Mouse (Mus musculus): ENCODE data around the gene Slc28a1. TPM values are rescaled to one million over a fixed set of nuclear protein-coding genes. Genes with fewer than 3 reads are reported as not detected.
A peak's percentile ranks its signal among the peaks of the same experiment; 100 is the strongest.
"Not testable (repeated sequence)": the region's sequence is repeated elsewhere in the genome, so short reads cannot be mapped to it uniquely, and the experiment has no call there.

The Slc28a1 gene
- polyA plus RNA-seq, 1 experiment from 2014 or later, result not detected

DNA sequence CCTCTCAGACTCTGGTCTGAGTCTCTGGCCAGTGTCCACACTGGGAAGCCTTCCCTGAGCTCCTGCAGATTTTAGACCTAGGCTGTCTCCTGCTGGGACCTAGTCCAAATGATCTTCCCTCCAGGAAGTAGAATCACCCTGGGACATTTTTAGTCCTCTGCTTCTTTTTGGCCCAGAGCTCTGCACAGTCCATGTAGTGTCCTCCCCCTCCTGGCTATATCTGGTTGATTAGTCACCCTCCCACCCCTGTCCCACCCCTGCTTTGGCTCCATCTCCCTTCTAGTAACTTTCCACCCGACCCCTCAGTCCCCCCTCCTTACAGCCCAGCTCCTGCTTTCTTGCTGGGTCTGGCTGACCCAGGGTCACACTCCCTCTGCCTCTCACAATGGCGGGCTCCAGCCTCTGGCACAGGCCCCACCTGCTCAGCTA is 18.3 kb downstream of the Slc28a1 start:
- no peaks in the 10 kb centered on the region for H3K9me3 ChIP-seq (replicated peaks)
- H3K27ac ChIP-seq, result peak overlapping the region; percentile 62
- no peaks in the 10 kb centered on the region for H3K36me3 ChIP-seq
- peaks cover 66% of the 10 kb centered on the region for H3K4me1 ChIP-seq
- no peaks in the 10 kb centered on the region for H3K27me3 ChIP-seq (ENCODE audit: low read depth, poor library complexity, severe bottlenecking)
- no peak overlapping the region for H3K4me3 ChIP-seq
- DNase-seq (ENCODE audit: low spot score), result no peak
- WGBS, result 12% methylated on average over 2 of the region's 2 CpGs

DNA sequence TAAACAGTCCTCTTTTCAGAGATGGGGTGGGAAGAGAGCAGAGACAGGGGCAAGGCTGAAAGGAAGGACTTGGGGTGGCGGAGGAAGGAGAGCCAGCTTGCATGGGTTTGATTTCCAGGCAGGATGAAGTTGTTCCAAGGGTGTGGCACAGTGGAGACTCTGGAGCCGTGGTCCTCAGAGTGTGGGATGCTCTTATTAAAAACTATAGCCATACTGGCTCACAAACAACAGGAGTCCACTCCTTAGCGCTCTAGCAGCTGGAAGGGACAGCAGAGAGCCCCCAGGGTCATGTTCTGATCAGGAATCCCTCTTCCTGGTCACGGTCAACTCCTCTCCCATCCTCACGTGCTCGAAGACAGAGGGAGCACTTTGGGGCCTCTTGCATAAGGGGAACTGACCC is 18.8 kb downstream of the Slc28a1 start:
- Histone ChIP-seq H3K9me3 (replicated peaks) (no peaks in the 10 kb centered on the region), H3K4me3 (no peak overlapping the region), H3K4me1 (peaks cover 64% of the 10 kb centered on the region), H3K36me3 (no peaks in the 10 kb centered on the region), H3K27me3 (ENCODE audit: low read depth, poor library complexity, severe bottlenecking) (no peaks in the 10 kb centered on the region), H3K27ac (peak overlapping the region; percentile 62)
- no peak for DNase-seq (ENCODE audit: low spot score)
- WGBS, result 81% methylated on average over 6 of the region's 6 CpGs

DNA sequence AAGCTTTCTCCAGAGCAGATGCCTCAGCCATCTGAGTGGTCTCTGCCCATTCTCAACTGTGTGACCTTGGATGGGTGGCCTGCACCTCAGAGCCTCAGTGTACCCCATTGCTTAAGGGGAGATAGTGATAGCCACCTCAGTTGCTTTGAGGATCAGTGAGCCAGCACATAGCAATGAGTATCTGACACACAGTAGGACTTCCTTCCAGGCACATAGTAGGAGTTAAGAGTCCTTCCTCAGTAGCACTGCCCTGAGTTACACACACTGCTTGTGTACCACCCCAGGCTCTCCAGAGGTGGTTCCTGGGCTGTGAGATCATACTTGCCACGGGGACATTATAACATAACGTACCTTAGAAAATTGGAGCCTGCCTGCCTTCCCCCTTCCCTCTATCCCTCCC is 19.3 kb downstream of the Slc28a1 start:
- Histone ChIP-seq H3K9me3 (replicated peaks) (no peaks in the 10 kb centered on the region), H3K4me3 (no peak overlapping the region), H3K27me3 (ENCODE audit: low read depth, poor library complexity, severe bottlenecking) (no peaks in the 10 kb centered on the region), H3K27ac (peak overlapping the region; percentile 62), H3K36me3 (no peaks in the 10 kb centered on the region), H3K4me1 (peaks cover 59% of the 10 kb centered on the region)
- WGBS, result 81% methylated on average over 2 of the region's 2 CpGs
- no peak for DNase-seq (ENCODE audit: low spot score)

DNA sequence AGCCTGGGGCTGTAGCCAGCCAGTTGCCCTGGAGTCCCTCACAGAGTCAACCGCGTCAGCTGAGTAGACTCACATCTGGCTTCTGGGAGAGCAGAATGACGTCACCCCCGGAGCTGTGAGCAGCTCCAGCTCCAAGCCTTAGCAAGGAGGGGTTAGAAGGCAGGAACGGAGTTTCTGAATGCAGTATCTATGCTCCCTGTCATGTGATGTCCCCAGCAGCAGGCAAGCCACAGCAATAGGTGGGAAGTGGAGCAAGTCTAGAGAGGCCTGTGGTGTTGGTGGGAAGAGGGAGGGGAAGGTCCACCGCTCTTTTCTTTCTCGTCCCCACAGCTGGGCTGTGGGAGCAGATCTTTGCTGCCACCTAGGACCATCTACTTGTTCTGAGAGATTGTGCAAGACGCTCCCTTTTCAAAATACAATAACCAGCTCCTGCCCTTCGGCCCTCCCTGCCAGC is 20.0 kb downstream of the Slc28a1 start:
- Histone ChIP-seq H3K4me3 (peak overlapping the region; percentile 33; the same call in 1 of the 2 replicates), H3K36me3 (no peaks in the 10 kb centered on the region), H3K27me3 (ENCODE audit: low read depth, poor library complexity, severe bottlenecking) (no peaks in the 10 kb centered on the region), H3K4me1 (peaks cover 52% of the 10 kb centered on the region), H3K9me3 (replicated peaks) (no peaks in the 10 kb centered on the region), H3K27ac (peak overlapping the region; percentile 62)
- peak; percentile 81 for DNase-seq (ENCODE audit: low spot score)
- 24% methylated on average over 9 of the region's 9 CpGs for WGBS

DNA sequence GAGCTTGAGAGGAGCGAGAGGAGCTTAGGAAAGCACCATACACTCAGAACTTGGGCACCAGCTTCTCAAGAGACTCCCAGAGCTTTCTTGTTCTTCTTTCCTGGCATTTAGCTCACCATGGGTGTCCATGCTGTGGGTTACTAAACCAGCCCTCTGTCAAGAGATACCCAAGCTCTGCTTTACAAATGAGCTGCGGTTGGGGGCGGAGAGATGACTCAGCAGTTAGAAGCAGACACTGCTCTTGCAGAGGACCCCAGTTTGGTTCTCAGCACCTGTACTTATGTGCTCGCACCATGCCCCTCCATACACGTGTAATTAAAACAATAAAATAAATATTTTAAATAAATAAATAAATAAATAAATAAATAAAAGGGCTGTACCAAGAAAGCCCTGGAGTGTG is 22.7 kb downstream of the Slc28a1 start:
- Histone ChIP-seq H3K9me3 (replicated peaks) (no peaks in the 10 kb centered on the region), H3K4me3 (no peak overlapping the region), H3K27me3 (ENCODE audit: low read depth, poor library complexity, severe bottlenecking) (no peaks in the 10 kb centered on the region), H3K36me3 (no peaks in the 10 kb centered on the region), H3K27ac (no peak overlapping the region), H3K4me1 (peaks cover 30% of the 10 kb centered on the region)
- DNase-seq (ENCODE audit: low spot score), result no peak
- 86% methylated on average over 5 of the region's 5 CpGs for WGBS

DNA sequence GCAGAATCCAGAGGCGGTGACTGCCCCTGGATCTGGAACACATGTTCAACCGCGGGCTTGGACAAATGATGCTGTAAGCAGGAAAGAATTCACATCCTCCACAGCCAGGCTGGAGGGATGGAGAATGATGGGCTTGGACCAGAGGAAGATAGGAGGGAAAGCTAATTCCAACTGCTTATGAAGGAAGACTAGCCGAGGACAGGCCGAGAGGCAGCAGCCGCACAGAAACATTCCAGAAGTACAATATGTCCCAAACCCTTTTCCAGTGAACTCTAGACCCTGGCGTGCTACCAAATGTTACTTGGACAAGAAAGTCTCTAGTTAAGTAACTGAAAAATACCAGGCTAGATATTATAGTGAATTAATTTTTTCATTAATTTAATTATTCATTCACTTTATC is 24.5 kb downstream of the Slc28a1 start:
- H3K4me1 ChIP-seq, result peaks cover 12% of the 10 kb centered on the region
- no peak overlapping the region for H3K27ac ChIP-seq
- H3K36me3 ChIP-seq, result no peaks in the 10 kb centered on the region
- no peak overlapping the region for H3K4me3 ChIP-seq
- no peak for DNase-seq (ENCODE audit: low spot score)
- no peaks in the 10 kb centered on the region for H3K9me3 ChIP-seq (replicated peaks)
- H3K27me3 ChIP-seq (ENCODE audit: low read depth, poor library complexity, severe bottlenecking), result no peaks in the 10 kb centered on the region
- WGBS, result 93% methylated on average over 7 of the region's 7 CpGs

DNA sequence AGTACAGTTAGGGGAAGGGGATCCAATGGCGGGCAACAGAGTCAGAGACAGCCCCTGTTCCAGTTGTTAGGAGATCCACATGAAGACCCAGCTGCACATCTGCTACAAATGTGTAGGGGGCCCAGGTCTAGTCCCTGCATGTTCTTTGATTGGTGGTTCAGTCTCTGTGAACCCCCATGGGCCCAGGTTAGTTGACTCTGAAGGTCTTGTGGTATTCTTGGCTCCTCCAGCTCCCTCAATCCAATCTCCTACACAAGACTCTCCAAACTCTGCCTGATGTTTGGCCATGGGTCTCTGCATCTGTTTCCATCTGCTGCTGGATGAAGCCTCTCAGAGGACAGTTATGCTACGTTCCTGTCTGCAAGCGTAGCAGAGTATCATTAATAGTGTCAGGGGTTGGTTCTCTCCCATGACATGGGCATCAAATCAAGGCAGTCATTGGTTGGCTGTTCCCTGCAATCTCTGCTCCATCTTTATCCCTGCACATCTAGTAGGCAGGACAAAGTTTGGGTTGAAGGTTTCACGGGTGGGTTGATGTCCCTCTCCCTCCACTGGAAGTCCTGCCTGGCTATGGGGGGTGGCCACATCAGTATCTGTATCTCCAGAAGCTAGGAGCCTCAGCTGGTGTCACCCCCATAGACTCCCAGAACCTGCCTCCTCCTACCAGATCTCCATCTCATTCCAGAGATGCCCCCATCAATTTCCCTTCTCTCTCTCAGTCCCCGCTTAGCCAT is 25.2 kb downstream of the Slc28a1 start:
- DNase-seq (ENCODE audit: low spot score), result no peak
- WGBS, result 93% methylated on average over 5 of the region's 5 CpGs

DNA sequence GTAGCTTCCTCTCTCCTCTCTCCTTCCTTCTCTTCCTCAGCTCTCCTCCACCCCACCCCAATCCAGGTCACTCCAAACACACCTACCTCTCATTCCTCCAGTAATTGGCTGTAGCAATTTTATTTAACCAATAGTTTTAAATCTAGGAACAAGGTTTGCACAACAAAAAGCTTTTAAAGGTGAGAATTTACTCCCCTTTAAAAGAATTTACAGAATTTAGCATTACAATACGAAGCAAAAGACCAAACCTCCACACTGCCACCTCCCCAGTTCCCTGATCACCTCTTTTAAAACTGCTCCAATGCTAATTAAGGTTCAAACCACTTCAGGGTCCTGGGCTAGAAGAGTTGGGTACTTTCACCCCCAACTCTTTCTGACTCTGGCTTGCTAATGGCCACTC is 26.9 kb downstream of the Slc28a1 start:
- no peak overlapping the region for H3K4me3 ChIP-seq
- no peaks in the 10 kb centered on the region for H3K4me1 ChIP-seq
- no peaks in the 10 kb centered on the region for H3K27me3 ChIP-seq (ENCODE audit: low read depth, poor library complexity, severe bottlenecking)
- H3K27ac ChIP-seq, result no peak overlapping the region
- no peak for DNase-seq (ENCODE audit: low spot score)
- H3K36me3 ChIP-seq, result no peaks in the 10 kb centered on the region
- WGBS, result 49% methylated on average over 1 of the region's 1 CpGs
- no peaks in the 10 kb centered on the region for H3K9me3 ChIP-seq (replicated peaks)

More for the DNA sequence above, 25.2 kb downstream of the Slc28a1 start:
- no peaks in the 10 kb centered on the region for H3K9me3 ChIP-seq (replicated peaks)
- H3K36me3 ChIP-seq, result no peaks in the 10 kb centered on the region
- H3K27me3 ChIP-seq (ENCODE audit: low read depth, poor library complexity, severe bottlenecking), result no peaks in the 10 kb centered on the region
- peaks cover 5% of the 10 kb centered on the region for H3K4me1 ChIP-seq
- no peak overlapping the region for H3K4me3 ChIP-seq
- H3K27ac ChIP-seq, result no peak overlapping the region

DNA sequence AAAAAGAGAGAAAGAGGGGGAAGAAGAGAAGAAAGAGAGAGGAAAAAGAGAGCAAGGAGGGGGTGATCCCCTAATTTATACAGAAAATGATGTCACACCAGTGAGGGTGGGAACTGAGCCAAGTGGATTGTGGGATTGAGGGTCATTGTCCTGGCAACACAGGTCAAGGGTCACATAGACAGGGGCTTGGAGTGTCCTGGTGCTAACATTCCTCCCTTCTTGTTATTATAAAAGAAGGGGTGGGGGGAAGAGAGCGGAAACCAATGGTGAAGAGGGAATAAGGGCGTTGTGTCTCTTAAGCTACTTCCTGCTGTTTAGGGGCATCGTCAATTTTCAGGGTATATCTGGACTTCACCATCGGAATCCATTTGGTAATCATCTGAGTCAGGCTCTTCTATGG is 28.5 kb downstream of the Slc28a1 start:
- WGBS, result 90% methylated on average over 4 of the region's 4 CpGs
- H3K27me3 ChIP-seq (ENCODE audit: low read depth, poor library complexity, severe bottlenecking); H3K4me3 ChIP-seq; H3K9me3 ChIP-seq (replicated peaks); H3K27ac ChIP-seq; H3K4me1 ChIP-seq; H3K36me3 ChIP-seq; DNase-seq (ENCODE audit: low spot score): not testable (repeated sequence)

DNA sequence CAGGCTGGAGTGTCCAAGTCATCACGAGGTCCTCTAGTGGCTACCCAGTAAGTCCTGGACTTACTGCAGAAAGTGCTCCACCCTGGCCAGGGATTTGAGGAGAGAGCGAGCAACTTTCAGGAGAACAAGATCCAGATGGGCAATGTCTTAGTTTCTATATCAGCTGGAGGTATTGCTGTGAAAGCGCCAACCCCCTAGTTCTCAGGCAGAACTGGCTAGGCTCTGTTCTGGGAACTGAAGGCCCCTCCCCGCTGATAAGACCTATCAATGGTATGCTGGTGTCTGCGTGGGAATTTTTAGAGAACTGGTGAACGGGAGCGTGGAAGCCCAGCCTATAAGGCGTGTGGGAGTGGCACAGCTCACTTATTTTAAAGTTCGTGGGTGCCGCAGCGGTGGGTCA is 35.2 kb downstream of the Slc28a1 start:
- peaks cover under 1% of the 10 kb centered on the region; the same call in 1 of the 2 replicates for H3K4me1 ChIP-seq
- no peak overlapping the region for H3K27ac ChIP-seq
- H3K9me3 ChIP-seq (replicated peaks), result no peaks in the 10 kb centered on the region
- 93% methylated on average over 11 of the region's 11 CpGs for WGBS
- no peak for DNase-seq (ENCODE audit: low spot score)
- H3K4me3 ChIP-seq, result no peak overlapping the region
- H3K36me3 ChIP-seq, result no peaks in the 10 kb centered on the region
- H3K27me3 ChIP-seq (ENCODE audit: low read depth, poor library complexity, severe bottlenecking), result no peaks in the 10 kb centered on the region

DNA sequence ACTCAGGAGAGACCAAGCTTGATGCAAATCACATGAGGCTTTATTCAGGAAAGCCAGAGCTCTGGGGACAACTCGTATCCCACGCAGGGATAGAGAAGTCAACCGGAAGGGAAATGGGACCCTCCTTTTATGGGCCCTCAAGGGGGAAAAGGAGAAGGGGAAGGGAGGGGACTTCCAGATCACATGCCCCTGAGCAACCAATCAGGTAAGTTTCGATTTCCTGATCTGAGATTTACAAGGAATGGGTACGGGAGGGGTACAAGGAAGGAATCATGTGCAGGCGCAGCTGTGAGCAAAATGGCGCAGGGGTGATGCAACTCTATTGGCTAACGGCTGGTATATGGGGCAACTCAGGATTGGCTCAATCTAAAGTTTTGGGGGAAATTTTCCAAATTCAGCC is 36.6 kb downstream of the Slc28a1 start:
- WGBS, result 95% methylated on average over 8 of the region's 8 CpGs
- Histone ChIP-seq H3K4me1 (peaks cover 5% of the 10 kb centered on the region; the same call in 1 of the 2 replicates), H3K36me3 (no peaks in the 10 kb centered on the region), H3K27ac (no peak overlapping the region), H3K4me3 (no peak overlapping the region), H3K27me3 (ENCODE audit: low read depth, poor library complexity, severe bottlenecking) (no peaks in the 10 kb centered on the region), H3K9me3 (replicated peaks) (no peaks in the 10 kb centered on the region)
- DNase-seq (ENCODE audit: low spot score), result no peak

DNA sequence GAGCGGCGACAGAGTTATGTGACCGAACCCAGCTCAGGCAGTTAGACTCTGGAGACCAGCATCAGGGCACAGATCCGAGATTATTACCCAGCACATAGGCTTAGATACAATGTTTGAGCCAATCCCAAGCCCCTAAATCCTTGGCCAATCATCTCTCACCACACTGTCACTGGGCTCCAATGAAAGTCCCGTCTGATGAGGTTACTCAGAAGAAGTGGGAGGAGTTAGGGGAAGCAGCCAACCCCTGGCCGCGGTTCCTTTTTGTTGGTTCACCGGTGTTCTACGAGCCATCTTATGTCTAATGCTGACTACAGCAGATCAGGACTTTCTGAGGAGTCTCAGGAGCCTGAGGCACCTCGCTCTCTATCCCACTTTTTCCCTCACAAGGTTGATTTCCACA is 37.7 kb downstream of the Slc28a1 start:
- no peak overlapping the region for H3K4me3 ChIP-seq
- H3K27me3 ChIP-seq (ENCODE audit: low read depth, poor library complexity, severe bottlenecking), result no peaks in the 10 kb centered on the region
- no peaks in the 10 kb centered on the region for H3K9me3 ChIP-seq (replicated peaks)
- WGBS, result 97% methylated on average over 10 of the region's 10 CpGs
- H3K27ac ChIP-seq, result no peak overlapping the region
- no peak for DNase-seq (ENCODE audit: low spot score)
- H3K36me3 ChIP-seq, result no peaks in the 10 kb centered on the region
- peaks cover 5% of the 10 kb centered on the region; the same call in 1 of the 2 replicates for H3K4me1 ChIP-seq

DNA sequence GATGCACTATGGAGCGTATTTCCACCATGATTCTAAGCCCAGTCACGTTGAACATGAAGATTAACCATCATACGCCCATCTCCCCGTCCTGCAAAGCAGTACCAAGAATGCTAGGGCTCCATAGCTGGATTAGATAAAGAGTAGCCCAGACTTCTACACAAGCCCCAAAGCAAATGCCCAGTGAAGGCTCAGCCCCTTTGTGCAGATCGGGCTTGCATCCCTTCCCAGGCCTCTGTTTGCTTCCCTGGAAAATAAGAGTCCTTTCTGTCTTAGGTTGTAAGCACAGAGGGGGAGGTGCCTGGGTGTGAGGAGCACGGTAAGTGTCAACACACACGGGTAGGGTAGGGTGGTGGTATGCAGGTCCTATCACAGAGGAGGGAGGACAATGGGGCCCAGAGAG is 38.2 kb downstream of the Slc28a1 start:
- Histone ChIP-seq H3K4me1 (peaks cover 5% of the 10 kb centered on the region; the same call in 1 of the 2 replicates), H3K4me3 (no peak overlapping the region), H3K9me3 (replicated peaks) (no peaks in the 10 kb centered on the region), H3K36me3 (no peaks in the 10 kb centered on the region), H3K27ac (no peak overlapping the region), H3K27me3 (ENCODE audit: low read depth, poor library complexity, severe bottlenecking) (no peaks in the 10 kb centered on the region)
- WGBS, result 86% methylated on average over 7 of the region's 7 CpGs
- no peak for DNase-seq (ENCODE audit: low spot score)

DNA sequence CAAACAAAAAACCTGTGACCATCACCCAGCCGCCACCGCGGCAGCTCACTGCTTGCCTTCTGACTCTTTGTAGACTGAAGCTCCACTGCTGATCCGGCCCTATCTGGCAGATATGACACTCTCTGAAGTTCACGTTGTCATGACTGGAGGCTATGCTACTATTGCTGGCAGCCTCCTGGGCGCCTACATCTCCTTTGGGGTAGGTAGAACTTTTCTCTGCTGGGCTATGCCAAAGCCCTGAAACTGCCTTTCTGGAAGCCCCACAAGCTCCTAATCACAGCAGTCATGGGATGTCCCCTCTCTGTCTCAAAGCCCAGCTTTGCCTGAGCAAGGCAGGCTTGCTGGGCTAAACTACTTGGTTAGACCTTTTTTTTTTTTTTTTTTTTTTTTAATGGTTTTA is 38.7 kb downstream of the Slc28a1 start:
- Histone ChIP-seq H3K4me1 (peaks cover 9% of the 10 kb centered on the region; the same call in 1 of the 2 replicates), H3K27ac (no peak overlapping the region), H3K4me3 (no peak overlapping the region), H3K9me3 (replicated peaks) (no peaks in the 10 kb centered on the region), H3K27me3 (ENCODE audit: low read depth, poor library complexity, severe bottlenecking) (no peaks in the 10 kb centered on the region), H3K36me3 (no peaks in the 10 kb centered on the region)
- DNase-seq (ENCODE audit: low spot score), result no peak
- WGBS, result 89% methylated on average over 6 of the region's 6 CpGs

Measured in limb, embryonic 10.5 days (tissue).